Mouse (Mus musculus): ENCODE measurements at regions not wholly inside any gene's neighbourhood (a gene's known extent, or its start where the extent isn't known, plus 50 kb on each side); places are given as distances from the start of the nearest gene placed in this dataset.

DNA sequence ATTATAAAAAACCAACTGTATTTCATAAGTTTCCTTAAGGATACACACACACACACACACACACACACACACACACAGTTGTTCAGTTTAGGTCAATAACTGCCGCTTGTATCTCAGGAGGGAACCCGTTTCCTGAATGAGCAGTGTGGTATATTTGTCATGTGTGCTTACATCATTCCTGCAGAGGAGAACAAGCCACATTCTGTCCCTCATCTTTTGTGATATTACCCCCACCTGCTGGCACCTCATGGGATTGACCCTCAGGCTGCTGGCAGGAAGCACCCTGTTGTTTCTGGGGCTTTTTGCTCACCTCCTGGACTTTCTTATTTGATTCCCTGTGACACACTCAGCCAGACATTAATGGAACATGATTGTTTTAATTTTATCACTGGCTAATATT, 66.4 kb upstream of the Htr1a start:
- no peaks in the 10 kb centered on the region for H3K36me3 ChIP-seq
- H3K4me2 ChIP-seq (replicated peaks), result no peak overlapping the region
- no peak overlapping the region for H3K9ac ChIP-seq
- 0% methylated on average over 2 of the region's 2 CpGs for WGBS
- no peaks in the 10 kb centered on the region for H3K27me3 ChIP-seq
- no peaks in the 10 kb centered on the region for H3K9me3 ChIP-seq
- H3K27ac ChIP-seq, result no peak overlapping the region
- no peaks in the 10 kb centered on the region for H3K4me1 ChIP-seq
- no peak overlapping the region for H3K4me3 ChIP-seq
- 0 out of 2 replicates have a peak, but pooled peaks have one; percentile 30 for ATAC-seq (ENCODE audit: insufficient number of reproducible peaks, insufficient read depth, low FRiP score, low TSS enrichment)

DNA sequence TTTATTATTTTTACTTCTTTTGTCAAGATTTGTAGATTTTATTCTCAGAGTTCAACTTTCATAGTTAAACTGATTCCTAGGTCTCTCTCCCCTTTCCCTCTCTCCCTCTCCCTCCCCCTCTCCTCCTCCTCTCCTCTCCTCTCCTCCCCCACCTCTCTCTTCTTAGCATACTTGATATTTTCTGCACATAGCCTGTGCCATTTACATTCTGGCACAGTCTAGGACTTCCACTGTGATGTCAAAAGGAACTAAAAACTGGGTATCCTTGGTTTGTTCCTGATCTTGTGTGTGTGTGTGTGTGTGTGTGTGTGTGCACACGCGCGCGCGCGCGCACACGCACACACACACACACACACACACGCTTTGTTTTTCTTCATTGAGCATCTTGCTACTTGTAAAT, 64.9 kb upstream of the Htr1a start:
- WGBS, result 78% methylated on average over 9 of the region's 9 CpGs
- no peak overlapping the region for H3K4me3 ChIP-seq
- ATAC-seq (ENCODE audit: insufficient number of reproducible peaks, insufficient read depth, low FRiP score, low TSS enrichment), result no peak
- H3K9ac ChIP-seq, result no peak overlapping the region
- H3K27me3 ChIP-seq, result no peaks in the 10 kb centered on the region
- H3K9me3 ChIP-seq, result no peaks in the 10 kb centered on the region
- H3K4me2 ChIP-seq (replicated peaks), result no peak overlapping the region
- no peak overlapping the region for H3K27ac ChIP-seq
- no peaks in the 10 kb centered on the region for H3K36me3 ChIP-seq
- H3K4me1 ChIP-seq, result no peaks in the 10 kb centered on the region

- no peaks in the 10 kb centered on the region for H3K9me3 ChIP-seq
- H3K27me3 ChIP-seq, result no peaks in the 10 kb centered on the region
- no peak overlapping the region for H3K27ac ChIP-seq
- H3K36me3 ChIP-seq, result no peaks in the 10 kb centered on the region
- 49% methylated on average over 4 of the region's 4 CpGs for WGBS
- H3K4me1 ChIP-seq, result no peaks in the 10 kb centered on the region
- H3K4me2 ChIP-seq (replicated peaks), result no peak overlapping the region
- no peak overlapping the region for H3K4me3 ChIP-seq
- ATAC-seq (ENCODE audit: insufficient number of reproducible peaks, insufficient read depth, low FRiP score, low TSS enrichment), result no peak
- H3K9ac ChIP-seq, result no peak overlapping the region
Measured at GRCm38 (mm10) chr13:105387016-105387772, 56.2 kb upstream of the Htr1a start.
